Mouse (Mus musculus): ENCODE measurements around the gene Stat6.

DNA sequence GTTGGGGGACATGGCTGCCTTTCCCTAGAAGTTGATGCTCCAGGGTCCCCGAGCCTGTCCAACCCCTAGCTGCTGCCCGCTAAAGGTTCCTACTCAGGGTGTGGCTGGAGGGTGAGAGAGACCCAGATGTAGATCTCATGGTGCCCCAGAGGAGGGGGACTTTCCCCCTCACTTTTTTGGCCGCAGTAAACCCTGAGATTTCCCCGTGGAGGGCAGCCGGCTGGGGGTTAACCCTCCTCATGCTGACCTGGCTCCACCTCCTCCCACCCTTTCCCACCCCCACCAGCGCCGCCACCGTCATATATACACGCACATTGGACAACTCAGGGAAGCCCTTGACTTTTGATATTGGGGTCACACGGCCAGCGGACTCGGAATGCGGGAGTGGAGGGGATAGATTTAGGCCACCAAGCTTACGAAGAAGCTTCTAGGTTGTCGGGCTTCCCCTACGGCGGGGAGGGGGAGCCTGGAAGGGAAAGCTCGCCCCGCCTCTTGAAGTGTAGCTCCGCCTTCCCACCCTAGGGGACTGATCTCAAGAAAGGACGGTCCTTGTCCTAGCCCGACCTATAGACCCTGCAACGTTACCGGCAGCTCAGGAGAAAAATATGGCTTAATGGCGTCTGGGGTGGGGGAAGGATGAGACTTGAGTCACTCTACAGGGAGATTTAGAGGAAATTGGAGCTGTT, 910 bp downstream of the Stat6 start:
- TF ChIP-seq CTCF (conservative IDR thresholded peaks at IDR 0.05; ENCODE audit: insufficient read depth, insufficient read length, low read depth, low read length) (no peak), POLR2A (IDR thresholded peaks at IDR 0.05; ENCODE audit: low read depth, low read length) (no peak)

Measured in kidney, adult 2 months (tissue).